Mouse (Mus musculus): ENCODE results near the gene Fgf16. TPM values are rescaled to one million over a fixed set of nuclear protein-coding genes. Genes with fewer than 3 reads are reported as not detected.
A peak's percentile ranks its signal among the peaks of the same experiment; 100 is the strongest.

Gene Fgf16
- total RNA-seq (2014; rRNA removed) (not detected in 2 replicates), polyA plus RNA-seq (2015; fragmentation: Nextera tagmentation; extraction: Ambion mirVana) (0.12 and 0.20 TPM in 2 replicates)

DNA sequence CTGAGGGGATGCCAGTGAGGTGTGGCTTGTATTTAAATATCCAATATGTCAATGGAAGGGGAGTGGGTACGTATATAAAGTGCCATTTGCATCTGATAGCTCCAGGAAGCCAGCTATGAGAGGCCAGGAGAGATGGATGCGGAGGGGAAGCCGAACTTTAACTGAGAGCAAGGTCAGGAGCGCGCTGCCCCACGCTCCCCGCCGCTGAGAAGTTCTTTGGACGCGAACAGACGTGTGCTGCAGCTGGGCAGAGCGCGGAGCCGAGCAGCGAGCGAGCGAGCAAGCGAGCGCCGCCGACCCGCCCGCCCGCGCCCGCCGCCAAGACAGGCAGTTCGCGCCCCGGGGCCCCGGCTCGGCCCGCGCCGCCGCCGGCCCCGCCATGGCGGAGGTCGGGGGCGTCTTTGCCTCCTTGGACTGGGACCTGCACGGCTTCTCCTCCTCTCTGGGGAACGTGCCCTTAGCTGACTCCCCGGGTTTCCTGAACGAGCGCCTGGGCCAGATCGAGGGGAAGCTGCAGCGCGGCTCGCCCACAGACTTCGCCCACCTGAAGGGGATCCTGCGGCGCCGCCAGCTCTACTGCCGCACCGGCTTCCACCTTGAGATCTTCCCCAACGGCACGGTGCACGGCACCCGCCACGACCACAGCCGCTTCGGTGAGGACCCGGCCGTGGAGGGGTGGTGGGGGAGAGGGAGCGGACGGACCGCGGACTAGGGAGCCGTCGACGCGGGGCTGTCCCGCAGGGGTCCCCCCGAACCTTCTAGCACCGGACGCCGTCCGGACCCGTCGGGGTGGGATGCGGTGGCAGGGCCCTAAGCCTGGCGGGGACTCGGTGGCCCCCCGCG is at the start of gene Fgf16:
TSS of gene Fgf16 (plus strand) at position 118 of the 843 bp plus-strand sequence.
- DNase-seq (ENCODE audit: low spot score) (no peak), ATAC-seq (ENCODE audit: low FRiP score) (peak; percentile 41; the same call in 1 of the 2 replicates)
- Histone ChIP-seq H3K36me3 (ENCODE audit: insufficient read depth, low read length) (no peaks in the 10 kb centered on the region), H3K27me3 (ENCODE audit: insufficient read depth, low read length) (peaks cover 25% of the 10 kb centered on the region), H3K9me3 (ENCODE audit: low read length) (no peaks in the 10 kb centered on the region), H3K4me3 (ENCODE audit: low read depth, low read length) (peak within 1 kb of the TSS; percentile 43), H3K9ac (replicated peaks; ENCODE audit: low read length, poor library complexity, severe bottlenecking) (0 out of 2 replicates have a peak within 1 kb of the TSS, but pooled peaks have one; percentile 13), H3K4me1 (ENCODE audit: insufficient read depth, low read length) (no peaks in the 10 kb centered on the region), H3K4me2 (ENCODE audit: low read depth, low read length, poor library complexity, severe bottlenecking) (peak within 1 kb of the TSS; percentile 63), H3K27ac (ENCODE audit: low read depth, low read length) (no peak within 1 kb of the TSS)
- WGBS = 21% methylated on average over 44 of the region's 86 CpGs
- TF ChIP-seq CTCF (IDR thresholded peaks at IDR 0.05) = no peak

DNA sequence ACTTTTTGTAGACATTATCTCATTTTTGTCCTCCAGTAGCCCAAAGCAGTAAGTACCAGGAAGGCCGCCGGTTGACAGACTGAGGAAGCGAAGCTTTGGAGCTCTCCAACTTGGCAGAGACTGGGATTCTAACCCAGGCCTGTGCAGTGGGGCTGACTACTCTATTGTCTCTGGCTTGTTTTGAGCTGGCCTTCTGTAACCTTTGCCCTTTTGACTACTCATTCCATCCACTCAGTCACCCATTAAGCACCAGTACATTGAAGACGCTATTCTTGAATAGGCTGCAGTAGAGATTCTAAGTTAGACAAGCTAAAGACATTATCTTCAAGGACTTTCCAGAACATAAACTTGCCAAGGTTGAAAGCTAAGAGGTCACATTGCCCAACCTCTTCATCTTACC is 49.3 kb upstream of the Fgf16 start:
- Histone ChIP-seq H3K36me3 (ENCODE audit: insufficient read depth, low read length) (no peaks in the 10 kb centered on the region), H3K4me2 (ENCODE audit: low read depth, low read length, poor library complexity, severe bottlenecking) (no peak overlapping the region), H3K27ac (ENCODE audit: low read depth, low read length) (no peak overlapping the region), H3K9ac (replicated peaks; ENCODE audit: low read length, poor library complexity, severe bottlenecking) (no peak overlapping the region), H3K4me3 (ENCODE audit: low read depth, low read length) (no peak overlapping the region), H3K9me3 (ENCODE audit: low read length) (no peaks in the 10 kb centered on the region), H3K27me3 (ENCODE audit: insufficient read depth, low read length) (no peaks in the 10 kb centered on the region), H3K4me1 (ENCODE audit: insufficient read depth, low read length) (no peaks in the 10 kb centered on the region)
- no peak for TF ChIP-seq CTCF (IDR thresholded peaks at IDR 0.05)
- ATAC-seq (ENCODE audit: low FRiP score) (no peak), DNase-seq (ENCODE audit: low spot score) (no peak)
- WGBS = 78% methylated on average over 4 of the region's 4 CpGs

- no peaks in the 10 kb centered on the region for H3K36me3 ChIP-seq (ENCODE audit: insufficient read depth, low read length)
- no peak for DNase-seq (ENCODE audit: low spot score)
- H3K4me3 ChIP-seq (ENCODE audit: low read depth, low read length) = no peak overlapping the region
- no peak for ATAC-seq (ENCODE audit: low FRiP score)
- H3K4me2 ChIP-seq (ENCODE audit: low read depth, low read length, poor library complexity, severe bottlenecking) = no peak overlapping the region
- no peak overlapping the region for H3K27ac ChIP-seq (ENCODE audit: low read depth, low read length)
- TF ChIP-seq CTCF (IDR thresholded peaks at IDR 0.05) = no peak
- no peaks in the 10 kb centered on the region for H3K9me3 ChIP-seq (ENCODE audit: low read length)
- 92% methylated on average over 7 of the region's 7 CpGs for WGBS
- no peaks in the 10 kb centered on the region for H3K4me1 ChIP-seq (ENCODE audit: insufficient read depth, low read length)
- H3K27me3 ChIP-seq (ENCODE audit: insufficient read depth, low read length) = no peaks in the 10 kb centered on the region
- H3K9ac ChIP-seq (replicated peaks; ENCODE audit: low read length, poor library complexity, severe bottlenecking) = no peak overlapping the region
Observed at GRCm38 (mm10) chrX:105715789-105716321, 48.2 kb upstream of the Fgf16 start.

DNA sequence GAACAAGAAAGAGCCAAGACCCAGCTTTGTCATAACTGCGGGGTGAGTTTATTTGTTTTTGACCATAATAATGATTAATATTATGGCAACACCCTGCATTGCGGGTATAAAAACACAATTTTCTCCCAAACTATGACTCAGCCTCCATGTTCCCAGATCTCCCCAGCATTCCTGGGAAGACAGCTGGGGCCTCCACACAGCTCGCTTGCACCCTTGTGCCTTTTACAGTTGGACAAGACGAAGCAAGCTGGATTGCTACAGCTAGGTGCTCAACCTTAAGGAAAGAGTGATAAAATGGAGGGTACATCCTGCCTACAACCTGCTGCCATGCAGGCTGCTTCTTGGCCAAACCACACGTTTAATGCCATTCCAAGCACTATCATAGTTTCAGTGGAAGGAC is 45.7 kb upstream of the Fgf16 start:
- no peak for TF ChIP-seq CTCF (IDR thresholded peaks at IDR 0.05)
- no peak overlapping the region for H3K4me3 ChIP-seq (ENCODE audit: low read depth, low read length)
- H3K27me3 ChIP-seq (ENCODE audit: insufficient read depth, low read length) = no peaks in the 10 kb centered on the region
- no peak overlapping the region for H3K9ac ChIP-seq (replicated peaks; ENCODE audit: low read length, poor library complexity, severe bottlenecking)
- no peak overlapping the region for H3K27ac ChIP-seq (ENCODE audit: low read depth, low read length)
- no peaks in the 10 kb centered on the region for H3K9me3 ChIP-seq (ENCODE audit: low read length)
- no peak for ATAC-seq (ENCODE audit: low FRiP score)
- no peak overlapping the region for H3K4me2 ChIP-seq (ENCODE audit: low read depth, low read length, poor library complexity, severe bottlenecking)
- H3K36me3 ChIP-seq (ENCODE audit: insufficient read depth, low read length) = no peaks in the 10 kb centered on the region
- 84% methylated on average over 5 of the region's 5 CpGs for WGBS
- no peaks in the 10 kb centered on the region for H3K4me1 ChIP-seq (ENCODE audit: insufficient read depth, low read length)
- DNase-seq (ENCODE audit: low spot score) = no peak

DNA sequence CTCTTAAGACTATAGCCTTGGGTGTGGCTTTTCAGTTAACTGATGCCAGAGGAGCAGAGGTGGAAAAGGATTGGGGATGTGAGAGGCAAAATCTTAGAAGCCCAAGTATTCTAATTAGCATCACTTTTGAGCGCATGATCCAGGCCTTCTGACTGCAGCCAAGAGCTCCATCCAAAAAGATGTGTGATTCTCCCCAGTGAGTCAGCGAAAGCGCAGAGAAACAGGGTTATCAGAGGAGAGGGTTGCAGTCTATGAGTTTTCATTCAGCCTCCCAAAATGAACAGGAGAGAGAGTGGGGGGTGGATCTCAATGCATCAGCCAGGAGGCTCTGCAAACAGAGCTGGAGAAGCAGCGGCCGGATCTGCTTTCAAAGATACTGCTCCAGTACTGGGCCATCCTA is 45.1 kb upstream of the Fgf16 start:
- DNase-seq (ENCODE audit: low spot score) (no peak), ATAC-seq (ENCODE audit: low FRiP score) (no peak)
- H3K4me2 ChIP-seq (ENCODE audit: low read depth, low read length, poor library complexity, severe bottlenecking) = no peak overlapping the region
- H3K36me3 ChIP-seq (ENCODE audit: insufficient read depth, low read length) = no peaks in the 10 kb centered on the region
- 89% methylated on average over 5 of the region's 5 CpGs for WGBS
- H3K27me3 ChIP-seq (ENCODE audit: insufficient read depth, low read length) = no peaks in the 10 kb centered on the region
- no peaks in the 10 kb centered on the region for H3K9me3 ChIP-seq (ENCODE audit: low read length)
- H3K4me3 ChIP-seq (ENCODE audit: low read depth, low read length) = no peak overlapping the region
- no peaks in the 10 kb centered on the region for H3K4me1 ChIP-seq (ENCODE audit: insufficient read depth, low read length)
- no peak overlapping the region for H3K27ac ChIP-seq (ENCODE audit: low read depth, low read length)
- no peak for TF ChIP-seq CTCF (IDR thresholded peaks at IDR 0.05)
- H3K9ac ChIP-seq (replicated peaks; ENCODE audit: low read length, poor library complexity, severe bottlenecking) = no peak overlapping the region

DNA sequence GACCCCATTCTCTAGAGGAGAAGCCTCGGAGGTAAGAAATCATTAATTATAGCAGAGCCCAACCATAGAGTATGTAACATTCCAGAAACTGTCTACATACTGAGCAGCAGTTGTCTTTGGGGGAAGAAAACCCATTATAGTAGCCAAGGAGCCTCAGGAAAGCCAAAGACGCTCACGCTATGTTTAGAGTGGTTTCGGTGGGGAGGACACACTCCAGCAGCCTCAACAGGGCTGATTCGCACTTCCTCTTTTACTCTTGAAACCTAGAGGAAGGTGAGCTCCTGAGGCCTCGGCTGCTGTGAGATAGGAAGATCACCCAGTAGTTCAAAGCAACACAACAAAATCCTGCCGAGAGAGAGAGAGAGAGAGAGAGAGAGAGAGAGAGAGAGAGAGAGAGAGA is 39.9 kb upstream of the Fgf16 start:
- no peaks in the 10 kb centered on the region for H3K36me3 ChIP-seq (ENCODE audit: insufficient read depth, low read length)
- no peak overlapping the region for H3K4me3 ChIP-seq (ENCODE audit: low read depth, low read length)
- no peaks in the 10 kb centered on the region for H3K4me1 ChIP-seq (ENCODE audit: insufficient read depth, low read length)
- no peak overlapping the region for H3K27ac ChIP-seq (ENCODE audit: low read depth, low read length)
- TF ChIP-seq CTCF (IDR thresholded peaks at IDR 0.05) = no peak
- no peak for DNase-seq (ENCODE audit: low spot score)
- 85% methylated on average over 7 of the region's 7 CpGs for WGBS
- H3K27me3 ChIP-seq (ENCODE audit: insufficient read depth, low read length) = no peaks in the 10 kb centered on the region
- no peaks in the 10 kb centered on the region for H3K9me3 ChIP-seq (ENCODE audit: low read length)
- H3K4me2 ChIP-seq (ENCODE audit: low read depth, low read length, poor library complexity, severe bottlenecking) = no peak overlapping the region
- ATAC-seq (ENCODE audit: low FRiP score) = no peak
- H3K9ac ChIP-seq (replicated peaks; ENCODE audit: low read length, poor library complexity, severe bottlenecking) = no peak overlapping the region

Measured in midbrain, postnatal 0 days (tissue).